Mouse (Mus musculus): ENCODE data around the gene Rpn1.

The Rpn1 gene

GRCm38 (mm10) chr6:88067722-88068121 is 16.6 kb upstream of the Rpn1 start:
- DNase-seq: no peak

GRCm38 (mm10) chr6:88068739-88069138 is 15.5 kb upstream of the Rpn1 start:
- no peak for DNase-seq

GRCm38 (mm10) chr6:88070468-88070867 is 13.8 kb upstream of the Rpn1 start:
- no peak for DNase-seq

- no peak for DNase-seq
Observed at GRCm38 (mm10) chr6:88071216-88071615, 13.1 kb upstream of the Rpn1 start.

- DNase-seq: peak; percentile 94
Observed at GRCm38 (mm10) chr6:88074752-88075554, 9.3 kb upstream of the Rpn1 start.

GRCm38 (mm10) chr6:88075960-88076517 is 8.2 kb upstream of the Rpn1 start:
- DNase-seq: no peak

GRCm38 (mm10) chr6:88083095-88083494 is 1.2 kb upstream of the Rpn1 start:
- DNase-seq: no peak

- no peak for DNase-seq
Observed at GRCm38 (mm10) chr6:88083672-88084071, 610 bp upstream of the Rpn1 start.

- DNase-seq: no peak
Observed at GRCm38 (mm10) chr6:88088971-88089370, 4.7 kb downstream of the Rpn1 start.

- no peak for DNase-seq
Observed at GRCm38 (mm10) chr6:88095377-88095776, 11.1 kb downstream of the Rpn1 start.

GRCm38 (mm10) chr6:88102096-88102495 is 17.8 kb downstream of the Rpn1 start:
- no peak for DNase-seq

- DNase-seq: peak; percentile 84
Observed at GRCm38 (mm10) chr6:88105783-88106611, 21.7 kb downstream of the Rpn1 start.

GRCm38 (mm10) chr6:88106612-88107123 is 22.4 kb downstream of the Rpn1 start:
- DNase-seq: no peak

- DNase-seq: no peak
Observed at GRCm38 (mm10) chr6:88107661-88108535, 23.6 kb downstream of the Rpn1 start.

- peak; percentile 66 for DNase-seq
Observed at GRCm38 (mm10) chr6:88113139-88113538, 28.9 kb downstream of the Rpn1 start.

GRCm38 (mm10) chr6:88114414-88114813 is 30.1 kb downstream of the Rpn1 start:
- no peak for DNase-seq

- DNase-seq: no peak
Observed at GRCm38 (mm10) chr6:88116347-88117183, 32.3 kb downstream of the Rpn1 start.

GRCm38 (mm10) chr6:88117184-88117575 is 32.9 kb downstream of the Rpn1 start:
- DNase-seq: no peak

- peak; percentile 37 for DNase-seq
Observed at GRCm38 (mm10) chr6:88119309-88119708, 35.0 kb downstream of the Rpn1 start.

GRCm38 (mm10) chr6:88120813-88121212 is 36.5 kb downstream of the Rpn1 start:
- DNase-seq: no peak

GRCm38 (mm10) chr6:88121781-88122180 is 37.5 kb downstream of the Rpn1 start:
- no peak for DNase-seq

All from thymus, postnatal 4 days (tissue).